Mouse (Mus musculus): ENCODE data around the gene Prc1. TPM values are rescaled to one million over a fixed set of nuclear protein-coding genes. Genes with fewer than 3 reads are reported as not detected.

Gene Prc1
- 108 and 118 TPM in 2 replicates for polyA plus RNA-seq (2014; fragmentation: Nextera tagmentation; extraction: Ambion mirVana)

DNA sequence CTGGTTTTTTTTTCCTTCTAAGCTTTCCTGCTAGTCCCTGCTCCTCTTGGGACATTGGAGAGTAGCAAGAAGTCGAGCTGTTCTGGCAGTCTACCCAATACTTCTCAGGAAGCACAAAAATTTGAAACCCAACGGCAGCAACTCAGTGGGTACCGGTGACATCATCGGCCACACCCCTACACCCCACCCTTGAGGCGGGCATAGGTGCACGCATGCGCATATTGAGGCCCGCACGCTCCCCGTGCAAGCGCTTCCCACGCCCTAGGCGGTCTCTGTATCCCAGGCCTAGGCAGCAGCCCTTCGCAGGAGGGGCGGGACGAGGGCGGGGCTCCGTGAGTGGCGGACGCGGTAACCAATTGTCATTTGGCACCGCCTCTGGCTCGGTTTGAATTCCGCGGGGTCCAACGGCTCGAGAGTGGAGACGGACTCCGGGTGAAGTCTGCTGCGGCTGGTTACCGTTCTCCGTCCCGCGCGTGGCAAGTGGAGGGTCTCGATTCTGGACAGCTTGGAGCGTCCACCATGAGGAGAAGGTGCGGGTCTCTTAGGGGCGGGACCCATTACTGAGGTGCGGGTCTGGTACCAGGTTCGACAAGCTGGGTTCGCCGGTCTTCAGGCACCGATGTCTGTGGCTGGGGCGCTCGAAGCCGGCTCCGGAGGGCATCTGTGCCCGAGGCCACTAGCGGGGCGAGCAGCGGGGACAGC is at the start of gene Prc1:
Gene Prc1, plus strand, starts transcription at position 389 of the 702 bp plus-strand sequence.
- H3K4me3 ChIP-seq (ENCODE audit: low read depth, low read length), result peak within 1 kb of the TSS; percentile 84
- WGBS, result 0% methylated on average over 39 of the region's 52 CpGs
- peaks cover 5% of the 10 kb centered on the region for H3K4me1 ChIP-seq (ENCODE audit: control insufficient read depth, insufficient read depth, low read length)
- DNase-seq (ENCODE audit: low spot score) (peak; percentile 99), ATAC-seq (ENCODE audit: low read depth) (peak; percentile 99)
- peak within 1 kb of the TSS; percentile 81 for H3K27ac ChIP-seq (replicated peaks; ENCODE audit: low read depth, low read length)
- H3K27me3 ChIP-seq (replicated peaks; ENCODE audit: control insufficient read depth, insufficient read depth, low read length), result no peaks in the 10 kb centered on the region
- H3K9ac ChIP-seq (ENCODE audit: low read depth, low read length), result peak within 1 kb of the TSS; percentile 82
- H3K4me2 ChIP-seq (ENCODE audit: low read depth, low read length), result peak within 1 kb of the TSS; percentile 69
- H3K9me3 ChIP-seq (ENCODE audit: control insufficient read depth, low read length), result no peaks in the 10 kb centered on the region
- H3K36me3 ChIP-seq (ENCODE audit: control insufficient read depth, insufficient read depth, low read length), result no peaks in the 10 kb centered on the region

DNA sequence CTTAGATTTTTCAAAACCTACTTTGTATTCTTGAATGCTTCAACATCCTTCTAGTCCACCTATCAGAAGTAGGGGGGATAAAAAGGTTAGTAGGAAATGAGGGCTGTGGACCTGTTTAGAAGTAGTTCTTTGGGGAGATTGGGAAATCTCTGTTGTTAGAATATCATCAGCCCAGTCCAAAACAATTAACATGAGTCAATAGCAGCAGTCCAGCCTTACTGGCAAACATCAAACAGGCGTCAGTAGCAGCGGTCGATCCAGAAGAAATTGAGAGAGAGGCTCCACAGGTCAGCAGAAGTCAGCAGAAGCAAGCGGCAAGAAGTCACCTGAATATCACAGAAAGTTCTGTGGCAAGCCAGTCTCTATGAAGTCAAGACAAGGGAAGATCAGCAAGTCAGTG is 49.4 kb upstream of the Prc1 start:
- H3K4me2 ChIP-seq (ENCODE audit: low read depth, low read length), result no peak overlapping the region
- 0 out of 2 replicates have a peak, but pooled peaks cover 8% of the 10 kb centered on the region for H3K36me3 ChIP-seq (ENCODE audit: control insufficient read depth, insufficient read depth, low read length)
- H3K4me1 ChIP-seq (ENCODE audit: control insufficient read depth, insufficient read depth, low read length), result no peaks in the 10 kb centered on the region
- no peak overlapping the region for H3K4me3 ChIP-seq (ENCODE audit: low read depth, low read length)
- no peaks in the 10 kb centered on the region for H3K9me3 ChIP-seq (ENCODE audit: control insufficient read depth, low read length)
- DNase-seq (ENCODE audit: low spot score), result no peak
- no peak overlapping the region for H3K27ac ChIP-seq (replicated peaks; ENCODE audit: low read depth, low read length)
- no peak overlapping the region for H3K9ac ChIP-seq (ENCODE audit: low read depth, low read length)
- no peaks in the 10 kb centered on the region for H3K27me3 ChIP-seq (replicated peaks; ENCODE audit: control insufficient read depth, insufficient read depth, low read length)
- WGBS, result 95% methylated on average over 4 of the region's 4 CpGs
- ATAC-seq (ENCODE audit: low read depth), result no peak

DNA sequence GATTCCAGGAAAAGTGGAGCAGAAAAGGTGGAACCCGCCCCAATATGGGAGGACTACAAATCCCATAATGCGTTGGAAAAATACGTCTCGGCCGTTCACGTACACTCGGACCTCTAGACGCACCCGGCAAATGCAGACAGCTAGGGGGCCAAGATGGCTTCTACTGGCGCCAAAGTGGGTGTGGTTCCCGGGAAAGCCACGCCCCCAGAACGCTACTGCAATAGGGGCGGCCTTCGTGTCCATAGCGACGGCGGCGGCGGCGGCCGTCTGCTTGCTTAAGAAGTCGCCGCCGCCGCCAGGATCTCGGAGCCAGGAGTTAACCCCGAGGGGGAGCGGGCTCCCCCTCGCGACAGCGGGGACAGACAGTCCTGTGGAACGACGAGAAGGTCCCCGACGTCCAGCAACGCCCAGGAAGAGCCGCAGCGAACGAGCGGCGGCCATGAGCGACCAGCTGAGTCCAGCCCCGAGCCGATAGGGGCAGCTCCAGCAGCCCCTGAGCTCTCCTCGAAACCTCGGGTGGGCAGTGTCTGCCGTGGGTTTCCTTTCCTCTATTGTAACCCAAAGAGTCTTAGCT is 48.0 kb upstream of the Prc1 start, which contains the start of gene Ttll13:
Gene Ttll13, plus strand, starts transcription at position 229 of the 574 bp plus-strand sequence.
- 0% methylated on average over 46 of the region's 48 CpGs for WGBS
- Histone ChIP-seq H3K36me3 (ENCODE audit: control insufficient read depth, insufficient read depth, low read length) (no peaks in the 10 kb centered on the region), H3K4me1 (ENCODE audit: control insufficient read depth, insufficient read depth, low read length) (no peaks in the 10 kb centered on the region), H3K9me3 (ENCODE audit: control insufficient read depth, low read length) (no peaks in the 10 kb centered on the region), H3K27me3 (replicated peaks; ENCODE audit: control insufficient read depth, insufficient read depth, low read length) (no peaks in the 10 kb centered on the region), H3K9ac (ENCODE audit: low read depth, low read length) (peak within 1 kb of the TSS; percentile 70), H3K4me3 (ENCODE audit: low read depth, low read length) (peak within 1 kb of the TSS; percentile 57), H3K4me2 (ENCODE audit: low read depth, low read length) (peak within 1 kb of the TSS; percentile 58), H3K27ac (replicated peaks; ENCODE audit: low read depth, low read length) (no peak within 1 kb of the TSS; the same call in 1 of the 2 replicates)
- ATAC-seq (ENCODE audit: low read depth) (peak; percentile 98), DNase-seq (ENCODE audit: low spot score) (peak; percentile 99)

DNA sequence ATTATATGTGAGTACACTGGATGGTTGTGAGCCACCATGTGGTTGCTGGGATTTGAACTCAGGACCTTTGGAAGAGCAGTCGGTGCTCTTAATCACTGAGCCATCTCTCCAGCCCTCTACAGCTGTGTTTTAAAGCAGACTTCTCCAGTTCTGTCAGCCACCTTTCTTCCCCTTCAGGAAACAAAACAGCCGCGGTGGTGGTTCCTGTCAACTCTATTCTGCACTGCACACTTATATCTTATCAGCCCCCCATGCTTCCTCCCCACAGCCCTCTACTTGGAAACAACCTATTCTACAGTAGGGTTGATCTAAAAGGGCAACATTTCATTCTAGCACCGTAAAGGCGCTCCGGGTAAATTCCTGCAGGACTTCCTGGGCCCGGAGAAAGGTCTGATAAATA is 47.4 kb upstream of the Prc1 start:
- ATAC-seq (ENCODE audit: low read depth) (no peak), DNase-seq (ENCODE audit: low spot score) (no peak)
- H3K4me2 ChIP-seq (ENCODE audit: low read depth, low read length), result peak overlapping the region; percentile 58
- no peaks in the 10 kb centered on the region for H3K9me3 ChIP-seq (ENCODE audit: control insufficient read depth, low read length)
- H3K27ac ChIP-seq (replicated peaks; ENCODE audit: low read depth, low read length), result no peak overlapping the region; the same call in 1 of the 2 replicates
- H3K4me1 ChIP-seq (ENCODE audit: control insufficient read depth, insufficient read depth, low read length), result no peaks in the 10 kb centered on the region
- no peak overlapping the region for H3K9ac ChIP-seq (ENCODE audit: low read depth, low read length)
- peak overlapping the region; percentile 57 for H3K4me3 ChIP-seq (ENCODE audit: low read depth, low read length)
- no peaks in the 10 kb centered on the region for H3K27me3 ChIP-seq (replicated peaks; ENCODE audit: control insufficient read depth, insufficient read depth, low read length)
- H3K36me3 ChIP-seq (ENCODE audit: control insufficient read depth, insufficient read depth, low read length), result no peaks in the 10 kb centered on the region
- 57% methylated on average over 7 of the region's 7 CpGs for WGBS

DNA sequence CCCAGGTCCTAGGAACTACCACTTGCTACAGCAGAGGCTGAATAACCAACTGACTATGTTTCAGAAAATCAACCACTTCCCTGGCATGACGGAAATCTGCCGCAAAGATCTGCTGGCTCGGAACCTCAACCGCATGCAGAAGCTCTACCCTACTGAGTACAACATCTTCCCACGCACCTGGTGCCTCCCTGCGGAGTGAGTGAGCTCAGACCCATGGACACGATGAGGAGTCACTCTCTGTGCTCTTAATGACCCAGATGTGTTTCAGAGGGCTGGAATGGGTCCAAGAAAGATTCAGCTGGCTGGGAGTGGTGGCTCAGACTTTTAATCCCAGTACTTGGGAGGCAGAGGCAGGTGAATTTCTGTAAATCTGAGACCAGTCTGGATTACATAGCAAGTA is 41.8 kb upstream of the Prc1 start:
- ATAC-seq (ENCODE audit: low read depth) (no peak), DNase-seq (ENCODE audit: low spot score) (no peak)
- H3K4me3 ChIP-seq (ENCODE audit: low read depth, low read length), result no peak overlapping the region
- no peak overlapping the region for H3K27ac ChIP-seq (replicated peaks; ENCODE audit: low read depth, low read length)
- 0 out of 2 replicates have a peak, but pooled peaks cover 4% of the 10 kb centered on the region for H3K27me3 ChIP-seq (replicated peaks; ENCODE audit: control insufficient read depth, insufficient read depth, low read length)
- WGBS, result 75% methylated on average over 7 of the region's 7 CpGs
- no peak overlapping the region for H3K4me2 ChIP-seq (ENCODE audit: low read depth, low read length)
- H3K36me3 ChIP-seq (ENCODE audit: control insufficient read depth, insufficient read depth, low read length), result no peaks in the 10 kb centered on the region
- H3K4me1 ChIP-seq (ENCODE audit: control insufficient read depth, insufficient read depth, low read length), result no peaks in the 10 kb centered on the region
- H3K9ac ChIP-seq (ENCODE audit: low read depth, low read length), result no peak overlapping the region
- H3K9me3 ChIP-seq (ENCODE audit: control insufficient read depth, low read length), result no peaks in the 10 kb centered on the region

DNA sequence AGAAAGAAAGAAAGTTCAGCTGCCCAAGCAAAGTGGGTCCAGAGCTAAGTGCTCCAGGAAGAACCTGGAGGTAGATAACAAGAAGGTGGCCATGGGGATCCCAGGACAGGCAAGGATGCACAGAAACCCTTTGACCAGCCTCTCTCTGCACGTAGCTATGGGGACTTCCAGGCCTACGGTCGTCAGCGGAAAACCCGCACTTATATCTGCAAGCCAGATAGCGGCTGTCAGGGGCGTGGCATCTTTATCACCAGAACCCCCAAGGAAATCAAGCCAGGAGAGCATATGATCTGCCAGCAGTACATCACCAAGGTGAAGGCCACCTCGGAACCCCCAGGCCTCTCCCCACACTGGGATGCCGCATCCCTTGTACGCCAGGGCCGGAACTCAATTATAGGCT is 41.4 kb upstream of the Prc1 start:
- ATAC-seq (ENCODE audit: low read depth), result no peak
- H3K9me3 ChIP-seq (ENCODE audit: control insufficient read depth, low read length), result no peaks in the 10 kb centered on the region
- H3K36me3 ChIP-seq (ENCODE audit: control insufficient read depth, insufficient read depth, low read length), result no peaks in the 10 kb centered on the region
- no peak for DNase-seq (ENCODE audit: low spot score)
- 85% methylated on average over 11 of the region's 11 CpGs for WGBS
- H3K27me3 ChIP-seq (replicated peaks; ENCODE audit: control insufficient read depth, insufficient read depth, low read length), result 0 out of 2 replicates have a peak, but pooled peaks cover 4% of the 10 kb centered on the region
- no peak overlapping the region for H3K9ac ChIP-seq (ENCODE audit: low read depth, low read length)
- H3K4me3 ChIP-seq (ENCODE audit: low read depth, low read length), result no peak overlapping the region
- no peak overlapping the region for H3K27ac ChIP-seq (replicated peaks; ENCODE audit: low read depth, low read length)
- no peaks in the 10 kb centered on the region for H3K4me1 ChIP-seq (ENCODE audit: control insufficient read depth, insufficient read depth, low read length)
- H3K4me2 ChIP-seq (ENCODE audit: low read depth, low read length), result no peak overlapping the region

DNA sequence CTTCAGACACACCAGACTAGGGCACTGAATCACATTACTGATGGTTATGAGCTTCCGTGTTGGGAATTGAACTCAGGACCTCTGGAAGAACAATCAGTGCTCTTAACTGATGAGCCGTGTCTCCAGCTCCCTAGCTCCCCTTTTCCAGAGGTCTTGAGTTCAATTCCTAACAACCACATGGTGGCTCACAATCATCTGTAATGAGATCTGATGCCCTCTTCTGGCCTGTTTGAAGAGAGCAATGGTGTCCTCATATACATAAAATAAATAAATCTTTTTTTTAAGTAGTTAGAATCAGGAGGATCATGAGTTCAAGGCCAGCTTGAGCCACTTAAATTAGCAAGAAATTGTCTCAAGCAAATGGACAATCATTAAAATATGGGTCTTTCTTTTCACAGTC is 38.3 kb upstream of the Prc1 start:
- peaks cover 12% of the 10 kb centered on the region; the same call in 1 of the 2 replicates for H3K27me3 ChIP-seq (replicated peaks; ENCODE audit: control insufficient read depth, insufficient read depth, low read length)
- DNase-seq (ENCODE audit: low spot score) (no peak), ATAC-seq (ENCODE audit: low read depth) (no peak)
- no peak overlapping the region for H3K27ac ChIP-seq (replicated peaks; ENCODE audit: low read depth, low read length)
- no peaks in the 10 kb centered on the region for H3K36me3 ChIP-seq (ENCODE audit: control insufficient read depth, insufficient read depth, low read length)
- no peaks in the 10 kb centered on the region for H3K9me3 ChIP-seq (ENCODE audit: control insufficient read depth, low read length)
- 67% methylated on average over 2 of the region's 2 CpGs for WGBS
- no peak overlapping the region for H3K4me2 ChIP-seq (ENCODE audit: low read depth, low read length)
- no peak overlapping the region for H3K9ac ChIP-seq (ENCODE audit: low read depth, low read length)
- no peaks in the 10 kb centered on the region for H3K4me1 ChIP-seq (ENCODE audit: control insufficient read depth, insufficient read depth, low read length)
- no peak overlapping the region for H3K4me3 ChIP-seq (ENCODE audit: low read depth, low read length)

DNA sequence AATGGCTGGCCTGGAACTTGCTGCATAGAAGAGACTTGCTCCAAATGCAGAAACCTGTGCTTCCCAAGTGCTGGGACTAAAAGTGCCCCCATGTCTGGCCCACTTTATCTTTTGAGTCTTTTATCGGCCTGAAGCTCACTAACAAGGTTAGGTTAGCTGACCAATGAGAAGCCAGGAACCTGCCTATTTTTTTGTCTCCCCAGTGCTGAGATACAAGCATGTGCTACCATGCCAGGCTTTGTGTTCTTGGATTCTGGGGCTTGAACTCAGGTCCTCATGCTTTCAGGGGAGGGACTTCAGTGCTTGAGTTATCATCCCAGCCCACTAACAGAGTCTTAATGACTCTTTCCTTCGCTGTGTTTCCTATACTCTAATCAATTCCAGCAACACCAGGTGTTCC is 36.5 kb upstream of the Prc1 start:
- Histone ChIP-seq H3K36me3 (ENCODE audit: control insufficient read depth, insufficient read depth, low read length) (no peaks in the 10 kb centered on the region), H3K27me3 (replicated peaks; ENCODE audit: control insufficient read depth, insufficient read depth, low read length) (peaks cover 12% of the 10 kb centered on the region; the same call in 1 of the 2 replicates), H3K4me3 (ENCODE audit: low read depth, low read length) (no peak overlapping the region), H3K4me2 (ENCODE audit: low read depth, low read length) (no peak overlapping the region), H3K27ac (replicated peaks; ENCODE audit: low read depth, low read length) (no peak overlapping the region), H3K9me3 (ENCODE audit: control insufficient read depth, low read length) (no peaks in the 10 kb centered on the region), H3K9ac (ENCODE audit: low read depth, low read length) (no peak overlapping the region), H3K4me1 (ENCODE audit: control insufficient read depth, insufficient read depth, low read length) (peaks cover 6% of the 10 kb centered on the region)
- no peak for DNase-seq (ENCODE audit: low spot score)
- 65% methylated on average over 2 of the region's 2 CpGs for WGBS
- ATAC-seq (ENCODE audit: low read depth), result no peak
